In genomic region chr5:31526354-31527116, GRCm38 (mm10) we compare ENCODE assay signal across 8 mouse cellular contexts. TPM values are rescaled to one million over a fixed set of nuclear protein-coding genes. Genes with fewer than 3 reads are reported as not detected.
DNase-seq lines count a peak whose midpoint lies in the region; ATAC-seq lines count a peak whose summit lies in the region.

Gene Slc4a1ap (plus strand): TSS chr5:31526995.

- no peaks in the 10 kb centered on the region for H3K9me3 ChIP-seq in intestine, embryonic 14.5 days (ENCODE audit: control insufficient read depth, low read length)

- peak within 1 kb of the TSS; percentile 99 for H3K4me3 ChIP-seq in intestine, embryonic 14.5 days (ENCODE audit: low read depth, low read length)

- H3K27me3 ChIP-seq in intestine, embryonic 14.5 days (replicated peaks; ENCODE audit: control insufficient read depth, insufficient read depth, low read length) = no peaks in the 10 kb centered on the region

- intact Hi-C loops in left cerebral cortex, postnatal 14 days (cut with DNase I) = no loop called here

- ATAC-seq in intestine, embryonic 14.5 days (replicated peaks; ENCODE audit: low FRiP score, low TSS enrichment, low read depth) = peak; percentile 91

- H3K4me2 ChIP-seq in intestine, embryonic 14.5 days (ENCODE audit: low read length) = peak within 1 kb of the TSS; percentile 87

- peaks cover 14% of the 10 kb centered on the region for H3K4me1 ChIP-seq in intestine, embryonic 14.5 days (replicated peaks; ENCODE audit: control insufficient read depth, insufficient read depth, low read length)

- H3K9ac ChIP-seq in intestine, embryonic 14.5 days (ENCODE audit: low read length) = peak within 1 kb of the TSS; percentile 81

- H3K27ac ChIP-seq in intestine, embryonic 14.5 days (ENCODE audit: low read depth) = peak within 1 kb of the TSS; percentile 81

- DNase-seq in adrenal gland, adult 18-20 months (ENCODE audit: low spot score in 2 of 2) = peak; percentile 74 to 82
- DNase-seq in embryo, embryonic 11 days = peak; percentile 87
- peak; percentile 67 for DNase-seq in gastrocnemius, postnatal 25 days
- peak; percentile 93 for DNase-seq in intestine, embryonic 14.5 days (ENCODE audit: low spot score)
- peak; percentile 74 for DNase-seq in left cerebral cortex, postnatal 14 days (ENCODE audit: low spot score in 2 of 2)
- DNase-seq in mesoderm, embryonic 11.5 days (ENCODE audit: low read depth, low spot score) = peak; percentile 84
- DNase-seq in right cerebral cortex, postnatal 36 days (ENCODE audit: low spot score in 2 of 2) = peak; percentile 44 to 53
- DNase-seq in yolk sac, embryonic 10.5 days (ENCODE audit: low spot score) = peak; percentile 88

- H3K36me3 ChIP-seq in intestine, embryonic 14.5 days (ENCODE audit: control insufficient read depth, insufficient read depth, low read length) = peaks cover 46% of the 10 kb centered on the region

- WGBS in intestine, embryonic 14.5 days = under 1% methylated on average over 28 of the region's 28 CpGs

RNA-seq across cellular contexts. Expression of gene Slc4a1ap, which starts in this region (rescaled TPM):
- 10 to 100 TPM; 23.4 to 31.4 TPM for total RNA-seq in adrenal gland, adult 18-20 months (2021)
- total RNA-seq in gastrocnemius, postnatal 25 days (2021) = 10 to 100 TPM; 17.4 to 18.6 TPM
- 25.4 and 28.3 TPM in 2 replicates for polyA plus RNA-seq in intestine, embryonic 14.5 days (2014; fragmentation: Nextera tagmentation; extraction: Ambion mirVana)
- 10 to 100 TPM; 47.1 to 50.7 TPM for total RNA-seq in left cerebral cortex, postnatal 14 days (2021)

Comparison
In these comparisons a context has a peak if more than half of its experiments do, and no peak if none do; other contexts are left out.
1. Peak in every context shown above with its lines: DNase-seq, ATAC-seq, H3K4me3 ChIP-seq and H3K27ac ChIP-seq.